Mouse (Mus musculus): ENCODE results near the gene Tmem177.

Gene Tmem177

DNA sequence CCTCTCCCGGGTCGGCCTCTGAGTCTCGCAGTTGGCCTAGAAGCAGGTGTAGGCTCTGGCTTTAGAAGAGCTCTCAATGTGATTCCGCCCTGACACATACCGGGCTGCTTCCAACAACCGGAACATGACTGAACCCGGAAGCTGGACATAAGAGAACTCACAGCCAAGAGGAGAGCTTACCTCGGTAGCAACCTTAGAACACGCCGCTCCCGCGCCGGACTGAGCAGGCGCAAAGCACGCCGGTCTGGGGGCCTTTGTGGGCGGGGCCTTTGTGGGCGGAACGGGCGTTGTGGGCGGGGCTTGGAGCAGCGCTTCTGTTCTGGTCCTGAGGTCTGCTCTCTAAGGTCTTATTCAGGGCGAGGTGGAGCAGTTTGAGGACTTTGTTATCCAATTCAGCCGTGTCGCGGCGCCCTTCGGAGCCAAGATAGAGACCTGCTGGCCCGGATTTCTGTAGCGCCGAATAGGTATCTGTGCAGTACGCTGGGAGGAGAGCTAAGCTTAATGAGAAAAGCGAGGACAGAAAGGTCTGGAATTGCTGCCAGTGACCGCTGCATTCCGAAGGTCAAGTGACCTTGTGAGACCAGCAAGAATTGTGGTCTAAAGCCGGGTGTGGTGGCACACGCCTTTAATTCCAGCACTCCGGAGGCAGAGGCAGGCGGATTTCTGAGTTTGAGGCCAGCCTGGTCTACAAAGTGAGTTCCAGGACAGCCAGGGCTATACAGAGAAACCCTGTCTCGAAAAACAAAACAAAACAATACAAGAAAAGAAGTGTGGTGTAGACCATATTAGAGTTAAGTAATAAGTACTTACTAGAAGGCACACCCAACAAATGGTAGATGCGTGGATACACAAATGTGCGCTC is at the start of gene Tmem177:
Tmem177 (minus strand) TSS at position 256 of the 862 bp plus-strand sequence.
- CTCF ChIA-PET: interaction anchor here in 3 of 4 experiments (0.7 to 1.3 kb wide), 3 partner anchors 18 to 209 kb away, joined by 3 read pairs; no protein-coding TSS in a partner anchor
- POLR2A ChIA-PET: interaction anchor here (0.6 to 2.9 kb wide), 34 partner anchors 8 to 1484 kb away, joined by 3 to 12 read pairs (median 4); partner anchors contain the start of genes 3110009E18Rik (in 1 of the 4), Dbi (in 1 of the 4) and Epb41l5 (in 1 of the 4)

DNA sequence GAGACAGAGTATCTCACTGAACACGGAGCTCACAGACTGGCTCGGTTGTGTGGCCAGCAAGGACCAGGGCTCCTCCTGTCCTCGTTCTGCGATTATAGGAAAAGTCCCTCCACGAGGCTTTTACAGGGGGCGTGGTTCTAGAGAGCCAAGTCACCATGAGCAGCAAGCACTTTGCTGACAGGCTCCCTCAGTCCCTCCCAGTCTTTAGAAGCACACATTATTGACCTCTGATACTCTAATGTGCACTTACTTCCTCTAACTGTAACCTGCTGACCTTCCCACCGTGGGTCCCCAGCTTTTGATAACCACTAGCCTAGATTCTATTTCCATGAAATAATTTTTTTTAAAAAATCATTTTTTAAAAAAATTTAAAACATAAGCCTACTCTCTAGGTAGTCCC is 46.9 kb upstream of the Tmem177 start:
- ChIA-PET CTCF (no interaction called here), POLR2A (interaction anchor here in 1 of 4 experiments (0.6 kb wide), 1 partner anchor 444 kb away, joined by 4 read pairs; no protein-coding TSS in a partner anchor)

DNA sequence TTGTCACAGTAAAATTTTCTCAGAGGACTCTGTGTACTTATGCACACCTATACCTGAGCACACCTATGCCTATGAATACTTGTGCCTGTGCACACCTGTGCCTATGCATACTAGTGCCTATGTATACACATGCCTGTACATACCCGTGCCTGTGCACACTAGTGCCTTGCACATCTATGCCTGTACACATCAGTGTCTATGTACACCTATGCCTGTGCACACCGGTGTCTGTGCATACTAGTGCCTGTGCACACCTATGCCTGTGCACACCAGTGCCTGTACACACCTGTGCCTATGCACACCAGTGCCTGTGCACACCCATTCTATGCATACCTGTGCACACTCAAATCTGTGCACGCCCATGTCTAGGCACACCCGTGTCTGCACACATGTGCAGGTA is 46.5 kb upstream of the Tmem177 start:
- CTCF ChIA-PET: no interaction called here
- POLR2A ChIA-PET: interaction anchor here in 1 of 4 experiments (0.6 kb wide), 1 partner anchor 445 kb away, joined by 4 read pairs; no protein-coding TSS in a partner anchor

DNA sequence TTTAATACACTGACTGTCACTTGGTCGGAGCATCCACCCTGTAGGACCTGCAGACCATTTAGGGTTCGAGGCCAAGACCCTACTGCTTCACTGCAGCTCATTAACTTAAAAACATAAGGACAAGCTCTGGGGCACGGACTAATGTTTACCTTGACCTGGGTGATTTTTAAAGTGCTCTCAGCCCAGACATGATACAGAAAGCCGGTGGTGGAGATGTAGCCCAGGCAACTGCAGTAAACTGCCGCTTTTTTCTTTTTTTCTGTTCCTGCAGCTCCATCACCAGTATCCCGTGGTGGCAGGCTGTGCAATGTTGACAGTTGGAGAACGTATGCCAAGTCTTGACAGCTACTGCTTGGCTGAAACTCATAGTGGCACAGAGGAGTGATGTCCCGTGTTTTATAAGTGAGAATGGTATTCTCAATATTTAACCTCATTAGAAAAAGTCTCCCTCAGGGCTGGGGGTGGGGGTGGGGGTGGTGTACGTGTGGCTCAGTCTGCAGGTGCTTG is 44.8 kb upstream of the Tmem177 start:
- POLR2A ChIA-PET: interaction anchor here in 1 of 4 experiments (0.6 kb wide), 1 partner anchor 229 kb away, joined by 3 read pairs; no protein-coding TSS in a partner anchor

DNA sequence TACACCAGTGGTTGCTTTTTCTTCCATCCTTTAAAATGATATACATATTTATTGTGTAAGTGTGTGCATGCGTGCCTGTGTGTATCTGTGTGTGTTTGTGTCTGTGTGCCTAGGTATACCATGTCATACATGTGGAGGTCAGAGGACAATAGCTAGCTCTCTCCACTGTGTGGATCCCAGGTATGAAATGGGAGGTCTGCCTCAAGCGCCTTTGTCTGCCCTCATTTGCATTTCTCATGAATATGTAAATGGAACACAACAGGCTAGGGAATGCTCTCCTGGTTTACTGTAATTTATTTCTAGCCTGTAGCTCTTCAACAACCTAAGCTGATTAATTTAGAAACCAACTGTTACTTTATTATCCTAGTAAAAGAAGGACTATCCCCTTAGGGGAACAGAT is 41.7 kb upstream of the Tmem177 start:
- CTCF ChIA-PET: no interaction called here
- POLR2A ChIA-PET: interaction anchor here in 1 of 4 experiments (0.6 kb wide), 1 partner anchor 433 kb away, joined by 5 read pairs; no protein-coding TSS in a partner anchor

More for the DNA sequence above, 44.8 kb upstream of the Tmem177 start:
- CTCF ChIA-PET: interaction anchor here in 2 of 4 experiments (0.5 to 1.7 kb wide), 2 partner anchors 16 to 136 kb away, joined by 3 to 4 read pairs; no protein-coding TSS in a partner anchor

DNA sequence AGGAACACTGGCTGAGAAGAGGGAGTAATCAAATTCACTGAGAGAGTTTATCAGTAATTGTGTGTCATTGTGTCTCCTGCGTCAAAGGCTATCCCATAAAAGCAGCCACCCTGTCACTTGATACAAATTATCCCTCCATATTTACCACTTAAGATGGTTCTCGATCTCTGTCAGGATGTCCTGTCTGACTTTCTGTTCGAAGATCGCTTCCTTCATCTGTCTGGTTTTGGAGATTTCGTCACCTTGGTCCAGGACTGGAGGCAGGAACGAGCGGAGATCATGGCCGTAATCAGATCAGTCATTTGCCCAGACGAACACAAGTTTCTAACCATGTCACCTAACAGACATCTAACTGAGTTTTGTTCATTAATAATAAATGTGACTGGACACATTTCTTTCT is 40.4 kb upstream of the Tmem177 start:
- ChIA-PET CTCF (interaction anchor here in 2 of 4 experiments (0.6 to 1.1 kb wide), 2 partner anchors 59 to 243 kb away, joined by 3 to 4 read pairs; no protein-coding TSS in a partner anchor), POLR2A (no interaction called here)

DNA sequence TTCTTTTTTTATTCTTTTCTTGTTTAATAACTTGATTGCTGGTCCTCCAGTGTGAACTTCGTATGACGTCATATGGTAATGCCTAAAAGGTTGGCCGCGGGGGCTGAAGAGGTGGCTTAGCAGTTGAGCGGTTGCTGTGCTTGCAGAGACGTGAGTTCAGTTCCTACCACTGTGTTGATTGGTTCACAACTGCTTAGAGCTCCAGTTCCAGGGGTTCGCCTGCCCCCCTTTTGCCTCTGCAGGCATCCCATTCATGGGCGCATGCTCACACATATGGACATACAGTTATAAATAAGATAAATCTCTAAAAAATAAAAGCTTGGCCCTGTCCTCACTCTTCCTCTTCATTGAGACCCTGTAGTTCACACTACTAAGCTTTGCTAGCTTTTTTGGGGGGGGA is 37.1 kb upstream of the Tmem177 start:
- ChIA-PET CTCF (no interaction called here), POLR2A (no interaction called here)

DNA sequence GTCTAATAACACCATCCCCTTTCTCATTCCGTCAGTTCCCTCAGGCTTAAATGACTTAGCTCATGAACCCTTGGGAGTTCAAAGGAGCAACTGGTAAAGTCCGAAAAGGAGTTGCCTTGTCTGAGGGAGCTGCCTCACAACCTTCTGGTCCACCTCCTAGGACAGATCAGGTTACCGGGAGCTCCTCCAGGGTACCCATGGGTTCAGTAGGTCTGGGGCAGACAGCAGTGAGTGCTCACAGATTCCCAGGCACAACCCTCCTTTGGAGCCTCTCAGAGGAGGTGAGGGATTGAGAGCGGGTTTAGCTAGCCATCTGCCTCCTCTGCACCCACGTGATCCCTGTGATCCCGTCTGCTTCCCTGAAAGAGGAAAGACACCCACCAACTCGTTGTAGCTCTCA is 23.9 kb upstream of the Tmem177 start:
- ChIA-PET CTCF (interaction anchor here (0.6 to 1.5 kb wide), 11 partner anchors 10 to 1130 kb away, joined by 3 to 6 read pairs (median 3); no protein-coding TSS in a partner anchor), POLR2A (interaction anchor here in 3 of 4 experiments (0.6 to 1.3 kb wide), 4 partner anchors 11 to 41 kb away, joined by 3 to 5 read pairs (median 3); partner anchors contain the start of gene Tmem177 (in 1 of the 3))

DNA sequence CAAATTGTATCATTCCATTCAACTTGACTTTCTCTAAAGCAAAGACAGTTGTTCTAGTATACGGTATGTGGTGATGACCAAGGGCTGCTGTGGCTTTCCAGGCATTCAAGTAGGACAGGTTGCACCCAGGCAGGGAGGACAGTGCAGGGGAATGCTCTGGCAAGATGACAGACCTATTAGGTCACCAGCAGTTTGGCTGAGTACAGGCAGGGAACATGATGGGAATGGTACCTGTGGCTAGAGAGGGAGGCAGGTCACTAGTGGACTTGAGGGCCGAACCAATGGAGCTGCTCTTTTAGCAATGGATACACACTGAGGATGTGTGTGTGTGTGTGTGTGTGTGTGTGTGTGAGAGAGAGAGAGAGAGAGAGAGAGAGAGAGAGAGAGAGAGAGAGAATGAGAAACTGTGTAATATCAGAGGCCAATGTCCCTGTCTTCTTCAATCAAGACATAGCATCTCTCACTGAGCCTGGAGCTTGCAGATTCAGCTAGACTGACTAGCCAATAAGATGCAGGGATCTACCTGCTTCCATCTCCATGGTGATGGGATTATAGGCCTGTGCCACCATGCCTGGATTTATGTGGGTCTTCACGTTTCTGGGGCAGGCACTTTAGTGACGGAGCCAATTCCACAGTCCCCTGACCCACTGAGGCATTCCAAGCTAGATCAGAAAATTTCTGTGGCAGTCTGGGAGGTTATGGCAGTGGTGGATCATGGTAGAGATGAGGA is 18.6 kb upstream of the Tmem177 start:
- POLR2A ChIA-PET: no interaction called here
- CTCF ChIA-PET: no interaction called here

DNA sequence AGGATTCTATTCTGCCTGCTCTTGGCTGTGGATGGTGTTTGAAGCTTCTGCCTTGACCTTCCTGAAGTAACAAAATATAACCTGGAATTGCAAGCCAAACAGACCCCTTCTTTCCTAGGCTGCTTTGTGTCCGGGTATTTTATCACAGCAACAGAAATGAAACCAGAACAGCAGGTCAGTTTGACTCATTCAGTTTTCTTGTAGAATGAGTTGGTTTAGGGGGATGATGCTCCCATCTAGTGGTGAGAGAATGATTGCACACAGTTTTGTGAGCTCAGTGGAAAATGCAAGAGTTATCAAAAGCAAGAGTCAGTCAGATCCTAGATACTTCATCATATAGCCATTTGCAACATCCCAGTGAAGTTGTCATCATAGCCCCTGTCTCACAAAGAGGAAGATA is 16.7 kb upstream of the Tmem177 start:
- CTCF ChIA-PET: interaction anchor here (0.6 to 1.5 kb wide), 13 partner anchors 9 to 964 kb away, joined by 3 to 11 read pairs (median 3); no protein-coding TSS in a partner anchor

DNA sequence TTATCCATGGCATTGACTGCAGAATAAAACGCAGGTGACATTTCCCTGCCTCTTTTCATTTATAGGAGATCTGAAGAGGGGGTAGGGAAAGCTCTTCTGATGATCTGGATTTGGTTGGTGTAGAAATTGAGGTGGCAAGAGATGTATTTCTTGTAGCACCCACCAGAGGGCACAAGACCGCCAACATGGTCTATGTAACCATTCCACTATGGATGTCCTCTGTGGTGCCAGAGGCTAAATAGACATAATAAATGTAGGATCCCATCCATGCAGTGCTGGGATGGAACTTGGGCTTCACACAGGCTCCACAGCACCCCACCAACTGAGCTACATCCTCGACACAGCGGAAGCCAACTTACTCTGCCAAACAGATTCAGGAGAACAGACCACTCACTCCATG is 6.3 kb upstream of the Tmem177 start:
- ChIA-PET POLR2A (no interaction called here), CTCF (interaction anchor here (0.6 to 1.5 kb wide), 15 partner anchors 9 to 539 kb away, joined by 3 to 9 read pairs (median 4); no protein-coding TSS in a partner anchor)

More for the DNA sequence above, 16.7 kb upstream of the Tmem177 start:
- POLR2A ChIA-PET: no interaction called here

DNA sequence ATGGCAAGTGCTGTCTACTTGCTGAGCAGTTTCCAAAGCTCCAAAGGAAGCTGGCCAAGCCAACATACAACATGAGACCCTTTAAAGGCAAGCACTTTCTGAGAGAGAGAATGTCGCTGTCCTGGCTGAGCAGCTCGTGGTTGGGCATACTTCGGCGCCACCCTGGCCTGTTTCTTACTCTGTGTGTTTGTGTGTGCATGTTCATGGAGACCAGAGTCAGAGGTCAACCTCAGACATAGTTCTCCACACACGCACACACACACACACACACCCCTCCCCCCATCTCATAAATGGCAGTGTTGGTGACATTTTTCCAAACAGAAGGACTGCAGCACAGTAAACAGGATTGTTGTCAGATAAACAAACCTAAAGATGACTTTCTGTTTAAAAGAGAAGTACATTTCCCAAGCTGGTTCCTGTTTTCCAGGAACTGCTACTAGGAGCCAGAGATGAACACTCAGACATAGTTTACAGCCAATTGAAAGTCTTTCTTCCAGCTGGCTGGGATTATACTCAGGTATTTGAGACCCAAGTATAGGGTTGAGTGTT is 3.9 kb upstream of the Tmem177 start:
- ChIA-PET POLR2A (interaction anchor here in 2 of 4 experiments (0.5 to 1.5 kb wide), 5 partner anchors 11 to 30 kb away, joined by 3 to 6 read pairs (median 4); no protein-coding TSS in a partner anchor), CTCF (interaction anchor here in 1 of 4 experiments (1.6 kb wide), 1 partner anchor 13 kb away, joined by 3 read pairs; no protein-coding TSS in a partner anchor)

DNA sequence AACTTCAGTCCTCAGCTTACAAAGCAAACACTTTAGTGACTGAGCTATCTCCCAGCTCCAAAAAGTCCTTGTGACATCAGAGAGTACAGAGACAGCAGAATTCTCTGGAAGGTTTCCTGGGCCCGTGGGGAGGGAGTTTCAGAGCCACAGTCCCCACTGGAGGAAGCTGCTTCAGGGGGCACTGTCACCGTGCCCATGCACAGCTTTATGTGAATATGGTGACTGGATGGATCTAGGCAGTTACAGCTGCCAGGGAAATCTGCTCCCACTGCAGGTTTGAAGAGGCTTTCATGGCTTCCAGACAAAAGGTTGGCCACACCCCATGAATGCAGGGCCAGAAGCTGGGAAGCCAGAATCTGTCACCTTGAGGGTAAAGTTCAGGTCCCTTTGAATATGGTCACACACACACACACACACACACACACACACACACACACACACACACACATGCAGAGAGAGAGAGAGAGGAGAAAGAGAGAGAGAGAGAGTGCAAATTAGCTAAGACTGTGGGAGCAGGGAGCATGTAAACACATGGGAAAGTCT is 5.7 kb downstream of the Tmem177 start:
- ChIA-PET CTCF (interaction anchor here (0.7 to 1.6 kb wide), 6 partner anchors 12 to 787 kb away, joined by 3 to 8 read pairs (median 4); no protein-coding TSS in a partner anchor), POLR2A (interaction anchor here in 2 of 4 experiments (0.6 to 2.0 kb wide), 4 partner anchors 8 to 265 kb away, joined by 3 to 10 read pairs (median 4); no protein-coding TSS in a partner anchor)

DNA sequence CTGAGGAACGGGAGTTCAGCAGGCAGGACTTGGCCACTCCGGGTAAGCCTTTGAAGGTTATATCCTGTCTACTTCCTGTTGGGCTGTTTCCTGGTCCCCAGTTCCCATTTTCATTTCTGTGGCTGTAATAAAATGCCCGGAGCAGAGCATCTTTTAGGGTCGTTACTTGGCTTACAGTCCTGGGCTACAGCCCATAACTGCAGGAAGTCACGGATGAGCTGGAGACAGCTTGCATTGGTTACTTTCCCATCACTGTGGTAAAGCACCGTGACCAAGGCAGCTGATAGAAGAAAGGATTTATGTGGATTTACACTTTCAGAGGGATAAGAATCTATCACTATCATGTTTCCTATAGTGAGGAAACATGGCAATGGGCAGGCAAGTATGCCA is 9.8 kb downstream of the Tmem177 start:
- CTCF ChIA-PET: no interaction called here
- POLR2A ChIA-PET: interaction anchor here in 3 of 4 experiments (0.5 to 3.1 kb wide), 4 partner anchors 9 to 257 kb away, joined by 4 to 12 read pairs (median 6); partner anchors contain the start of gene Tmem177 (in 3 of the 3)

DNA sequence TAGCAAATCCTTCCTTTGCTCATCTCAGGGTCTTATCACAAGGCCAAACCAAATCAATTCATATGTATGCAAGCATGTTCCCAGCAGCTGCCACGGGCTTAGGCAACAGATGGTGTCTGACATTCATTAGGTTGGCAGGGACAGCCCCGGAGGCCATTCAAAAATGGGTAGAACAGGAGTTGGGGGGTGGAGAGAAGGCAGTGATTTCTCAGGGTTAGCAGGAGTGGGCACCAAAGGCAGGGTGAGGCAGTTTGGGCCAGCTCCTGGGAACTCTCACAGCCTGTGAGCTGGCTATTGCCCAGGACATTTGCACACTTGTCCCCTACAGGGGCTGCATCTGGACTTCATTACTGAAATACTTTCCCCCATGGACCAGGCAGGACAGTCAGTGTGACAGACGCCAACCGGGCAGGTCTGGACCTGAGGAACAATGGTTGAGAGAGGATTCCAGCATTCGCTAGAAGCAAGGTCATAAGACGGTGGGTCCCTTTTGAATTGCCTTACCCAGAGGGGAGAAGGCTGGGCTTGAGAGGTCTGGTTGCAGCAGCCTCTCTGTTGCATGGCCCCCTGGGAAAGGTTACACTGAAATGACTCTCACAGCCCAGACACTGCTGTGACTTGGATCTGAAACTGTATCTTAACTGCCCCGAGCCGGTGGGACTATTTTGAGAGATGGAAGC is 10.3 kb downstream of the Tmem177 start:
- POLR2A ChIA-PET: interaction anchor here in 3 of 4 experiments (0.5 to 3.1 kb wide), 7 partner anchors 10 to 257 kb away, joined by 3 to 12 read pairs (median 4); partner anchors contain the start of gene Tmem177 (in 3 of the 3)
- CTCF ChIA-PET: no interaction called here

DNA sequence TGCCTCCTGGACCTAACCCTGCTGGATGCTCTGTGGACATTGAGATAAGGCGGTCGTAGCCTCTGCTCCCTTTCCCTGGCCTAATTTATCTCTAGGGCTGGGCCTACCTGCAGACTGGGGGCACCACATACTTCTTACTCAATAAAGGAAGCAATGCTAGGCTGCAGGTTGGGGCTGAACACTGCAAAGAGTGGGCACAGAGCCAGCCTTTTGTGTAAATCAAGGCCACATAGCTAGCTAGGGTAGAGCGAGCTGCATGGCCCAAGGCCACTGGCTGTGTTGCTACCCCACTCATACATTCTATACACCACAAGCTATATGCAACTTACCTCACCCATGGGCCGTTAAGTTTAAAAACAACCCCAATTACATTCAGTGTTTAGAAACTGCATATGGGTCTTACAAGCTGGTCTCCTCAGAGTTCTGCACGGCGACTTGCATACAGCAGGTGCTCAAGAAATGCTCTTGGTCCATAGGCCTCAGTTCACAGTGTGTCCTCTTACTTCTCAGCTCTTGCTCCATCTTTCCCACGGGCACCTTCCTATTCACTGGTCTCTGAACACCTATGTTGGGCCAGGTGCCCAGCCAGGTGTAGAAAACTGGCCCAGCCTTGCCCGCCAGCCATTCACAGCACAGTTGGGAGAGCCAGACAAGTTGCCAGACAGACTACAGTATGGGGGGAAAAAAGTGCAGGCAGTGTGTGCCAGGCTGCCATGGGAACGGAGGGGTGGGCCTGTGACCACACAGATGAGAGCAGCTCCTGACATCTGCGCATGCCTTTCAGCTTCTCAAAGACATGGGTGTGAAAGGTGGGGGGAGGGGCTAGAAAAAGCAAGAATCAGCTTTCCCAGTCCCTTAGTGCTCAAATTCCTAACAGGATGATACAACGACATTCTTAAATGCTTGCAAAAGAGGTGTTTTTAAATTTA is 13.5 kb downstream of the Tmem177 start:
- CTCF ChIA-PET: no interaction called here
- POLR2A ChIA-PET: interaction anchor here in 3 of 4 experiments (0.6 to 2.8 kb wide), 7 partner anchors 9 to 17 kb away, joined by 3 to 10 read pairs (median 4); partner anchors contain the start of gene Tmem177 (in 3 of the 3)

All from embryonic stem cell, embryonic (primary cell).